Mouse (Mus musculus): Measurements from ENCODE around the gene Zg16.
A peak's percentile ranks its signal among the peaks of the same experiment; 100 is the strongest.

- TF ChIP-seq CTCF (IDR thresholded peaks at IDR 0.05; ENCODE audit: extremely low read depth, insufficient read depth, low read length), result no peak
- peak; percentile 75; the same call in 1 of the 2 replicates for TF ChIP-seq POLR2A (IDR thresholded peaks at IDR 0.05; ENCODE audit: extremely low read depth, insufficient read depth, low read length)
Measured at GRCm38 (mm10) chr7:127020901-127021562, 66.1 kb downstream of the Zg16 start, which contains the start of the genes Gm42742 and Prrt2.
